Mouse (Mus musculus): Measurements from ENCODE around the gene Ddx19a. TPM values are rescaled to one million over a fixed set of nuclear protein-coding genes. Genes with fewer than 3 reads are reported as not detected.

Gene Ddx19a
- polyA plus RNA-seq, 1 experiment from 2014 or later: 15.7 TPM

GRCm38 (mm10) chr8:110954776-110955175 is 42.8 kb downstream of the Ddx19a start:
- Histone ChIP-seq H3K27me3 (no peaks in the 10 kb centered on the region), H3K9ac (no peak overlapping the region), H3K4me3 (replicated peaks) (no peak overlapping the region), H3K9me3 (replicated peaks) (no peaks in the 10 kb centered on the region), H3K27ac (replicated peaks) (no peak overlapping the region), H3K4me2 (replicated peaks) (no peak overlapping the region), H3K36me3 (peaks cover 35% of the 10 kb centered on the region), H3K4me1 (0 out of 2 replicates have a peak, but pooled peaks cover 3% of the 10 kb centered on the region)
- no peak for ATAC-seq (ENCODE audit: insufficient number of reproducible peaks, low FRiP score, low TSS enrichment, low read depth)
- WGBS: 66% methylated on average over 8 of the region's 8 CpGs

GRCm38 (mm10) chr8:110950065-110950484 is 47.5 kb downstream of the Ddx19a start:
- Histone ChIP-seq H3K9ac (no peak overlapping the region), H3K9me3 (replicated peaks) (no peaks in the 10 kb centered on the region), H3K4me3 (replicated peaks) (no peak overlapping the region), H3K4me2 (replicated peaks) (no peak overlapping the region), H3K27me3 (no peaks in the 10 kb centered on the region), H3K4me1 (0 out of 2 replicates have a peak, but pooled peaks cover 3% of the 10 kb centered on the region), H3K36me3 (0 out of 2 replicates have a peak, but pooled peaks cover 3% of the 10 kb centered on the region), H3K27ac (replicated peaks) (no peak overlapping the region)
- WGBS: 76% methylated on average over 17 of the region's 17 CpGs
- no peak for ATAC-seq (ENCODE audit: insufficient number of reproducible peaks, low FRiP score, low TSS enrichment, low read depth)

GRCm38 (mm10) chr8:110945716-110946115 is 51.9 kb downstream of the Ddx19a start:
- Histone ChIP-seq H3K9me3 (replicated peaks) (no peaks in the 10 kb centered on the region), H3K36me3 (no peaks in the 10 kb centered on the region), H3K4me2 (replicated peaks) (no peak overlapping the region), H3K27ac (replicated peaks) (no peak overlapping the region), H3K4me3 (replicated peaks) (no peak overlapping the region), H3K9ac (no peak overlapping the region), H3K27me3 (no peaks in the 10 kb centered on the region), H3K4me1 (peaks cover 13% of the 10 kb centered on the region)
- ATAC-seq (ENCODE audit: insufficient number of reproducible peaks, low FRiP score, low TSS enrichment, low read depth): no peak
- 77% methylated on average over 4 of the region's 4 CpGs for WGBS

GRCm38 (mm10) chr8:110944276-110944876 is 53.2 kb downstream of the Ddx19a start:
- Histone ChIP-seq H3K9ac (no peak overlapping the region), H3K36me3 (no peaks in the 10 kb centered on the region), H3K27me3 (no peaks in the 10 kb centered on the region), H3K4me2 (replicated peaks) (no peak overlapping the region), H3K4me1 (peaks cover 15% of the 10 kb centered on the region), H3K9me3 (replicated peaks) (no peaks in the 10 kb centered on the region), H3K4me3 (replicated peaks) (no peak overlapping the region), H3K27ac (replicated peaks) (no peak overlapping the region)
- WGBS: 80% methylated on average over 7 of the region's 7 CpGs
- ATAC-seq (ENCODE audit: insufficient number of reproducible peaks, low FRiP score, low TSS enrichment, low read depth): no peak

GRCm38 (mm10) chr8:110941453-110941948 is 56.1 kb downstream of the Ddx19a start:
- 50% methylated on average over 10 of the region's 10 CpGs for WGBS
- peak; percentile 22; the same call in 1 of the 2 replicates for ATAC-seq (ENCODE audit: insufficient number of reproducible peaks, low FRiP score, low TSS enrichment, low read depth)
- H3K9ac ChIP-seq: no peak overlapping the region
- peak overlapping the region; percentile 82 for H3K27ac ChIP-seq (replicated peaks)
- no peak overlapping the region for H3K4me2 ChIP-seq (replicated peaks)
- no peaks in the 10 kb centered on the region for H3K36me3 ChIP-seq
- no peak overlapping the region for H3K4me3 ChIP-seq (replicated peaks)
- no peaks in the 10 kb centered on the region for H3K9me3 ChIP-seq (replicated peaks)
- H3K4me1 ChIP-seq: peaks cover 23% of the 10 kb centered on the region
- no peaks in the 10 kb centered on the region for H3K27me3 ChIP-seq

GRCm38 (mm10) chr8:110940682-110941452 is 56.7 kb downstream of the Ddx19a start:
- Histone ChIP-seq H3K4me1 (peaks cover 26% of the 10 kb centered on the region), H3K9ac (no peak overlapping the region), H3K4me3 (replicated peaks) (no peak overlapping the region), H3K27me3 (no peaks in the 10 kb centered on the region), H3K9me3 (replicated peaks) (no peaks in the 10 kb centered on the region), H3K27ac (replicated peaks) (peak overlapping the region; percentile 82), H3K36me3 (no peaks in the 10 kb centered on the region), H3K4me2 (replicated peaks) (no peak overlapping the region)
- no peak for ATAC-seq (ENCODE audit: insufficient number of reproducible peaks, low FRiP score, low TSS enrichment, low read depth)
- 77% methylated on average over 15 of the region's 15 CpGs for WGBS

GRCm38 (mm10) chr8:110938882-110939589 is 58.6 kb downstream of the Ddx19a start:
- H3K27me3 ChIP-seq: no peaks in the 10 kb centered on the region
- peak; percentile 63; the same call in 1 of the 2 replicates for ATAC-seq (ENCODE audit: insufficient number of reproducible peaks, low FRiP score, low TSS enrichment, low read depth)
- peaks cover 3% of the 10 kb centered on the region; the same call in 1 of the 2 replicates for H3K36me3 ChIP-seq
- H3K4me2 ChIP-seq (replicated peaks): no peak overlapping the region
- WGBS: 47% methylated on average over 6 of the region's 6 CpGs
- H3K4me1 ChIP-seq: peaks cover 26% of the 10 kb centered on the region
- H3K4me3 ChIP-seq (replicated peaks): no peak overlapping the region
- peak overlapping the region; percentile 61 for H3K27ac ChIP-seq (replicated peaks)
- no peaks in the 10 kb centered on the region for H3K9me3 ChIP-seq (replicated peaks)
- H3K9ac ChIP-seq: no peak overlapping the region

- H3K4me2 ChIP-seq (replicated peaks): no peak overlapping the region
- no peaks in the 10 kb centered on the region for H3K27me3 ChIP-seq
- no peak for ATAC-seq (ENCODE audit: insufficient number of reproducible peaks, low FRiP score, low TSS enrichment, low read depth)
- no peak overlapping the region for H3K4me3 ChIP-seq (replicated peaks)
- H3K4me1 ChIP-seq: peaks cover 24% of the 10 kb centered on the region
- 92% methylated on average over 12 of the region's 12 CpGs for WGBS
- H3K36me3 ChIP-seq: peaks cover 3% of the 10 kb centered on the region; the same call in 1 of the 2 replicates
- no peaks in the 10 kb centered on the region for H3K9me3 ChIP-seq (replicated peaks)
- no peak overlapping the region for H3K27ac ChIP-seq (replicated peaks)
- H3K9ac ChIP-seq: no peak overlapping the region
Observed at GRCm38 (mm10) chr8:110936217-110936616, 61.4 kb downstream of the Ddx19a start.

- Histone ChIP-seq H3K4me2 (replicated peaks) (no peak overlapping the region), H3K27ac (replicated peaks) (no peak overlapping the region), H3K4me3 (replicated peaks) (no peak overlapping the region), H3K9me3 (replicated peaks) (no peaks in the 10 kb centered on the region), H3K4me1 (peaks cover 21% of the 10 kb centered on the region; the same call in 1 of the 2 replicates), H3K9ac (no peak overlapping the region), H3K27me3 (no peaks in the 10 kb centered on the region), H3K36me3 (peaks cover 11% of the 10 kb centered on the region; the same call in 1 of the 2 replicates)
- no peak for ATAC-seq (ENCODE audit: insufficient number of reproducible peaks, low FRiP score, low TSS enrichment, low read depth)
- 85% methylated on average over 2 of the region's 2 CpGs for WGBS
Observed at GRCm38 (mm10) chr8:110933272-110933671, 64.3 kb downstream of the Ddx19a start.

GRCm38 (mm10) chr8:110932444-110932843 is 65.2 kb downstream of the Ddx19a start:
- ATAC-seq (ENCODE audit: insufficient number of reproducible peaks, low FRiP score, low TSS enrichment, low read depth): no peak
- Histone ChIP-seq H3K4me3 (replicated peaks) (no peak overlapping the region), H3K9me3 (replicated peaks) (no peaks in the 10 kb centered on the region), H3K27me3 (no peaks in the 10 kb centered on the region), H3K36me3 (peaks cover 11% of the 10 kb centered on the region; the same call in 1 of the 2 replicates), H3K27ac (replicated peaks) (no peak overlapping the region), H3K9ac (no peak overlapping the region), H3K4me1 (peaks cover 27% of the 10 kb centered on the region; the same call in 1 of the 2 replicates), H3K4me2 (replicated peaks) (no peak overlapping the region)
- WGBS: 71% methylated on average over 3 of the region's 3 CpGs
